Mouse (Mus musculus) bone marrow macrophage, adult 2 months (primary cell): ENCODE data around the gene Peli2.

Experiments
- CTCF ChIP-seq: IDR thresholded peaks from 2 replicates; pipeline ENCODE4 v1.5.1; 2012; ENCODE audit warnings: low read depth, mild to moderate bottlenecking, low read length, moderate library complexity
- POLR2A ChIP-seq: IDR thresholded peaks from 2 replicates; pipeline ENCODE4 v1.6.1; 2012; ENCODE audit warnings: mild to moderate bottlenecking, low read depth, low read length, borderline replicate concordance

DNA sequence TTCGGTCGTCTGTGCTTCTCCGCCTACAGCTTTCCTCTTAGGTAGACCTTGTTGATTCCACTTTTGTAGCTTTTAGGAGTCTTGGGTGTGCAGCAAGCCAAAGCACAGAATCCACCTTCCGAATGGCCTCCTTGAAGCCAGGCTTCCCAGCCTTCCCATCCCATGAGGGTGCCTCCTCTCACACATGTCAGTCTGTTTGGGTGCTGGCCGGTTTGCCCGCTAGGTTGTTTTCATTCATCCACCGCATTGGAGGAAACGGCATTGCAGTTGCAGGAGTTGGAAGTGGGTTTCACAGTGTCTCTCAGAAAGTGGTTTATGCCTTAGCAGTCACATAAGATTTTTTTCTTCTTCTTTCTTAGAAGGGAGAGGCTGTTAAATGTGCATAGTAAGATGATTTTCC, 17.1 kb downstream of the Peli2 start:
- TF ChIP-seq CTCF (no peak), POLR2A (no peak)
